Mouse (Mus musculus): Measurements from ENCODE around the gene Gm11549. TPM values are rescaled to one million over a fixed set of nuclear protein-coding genes. Genes with fewer than 3 reads are reported as not detected.
A peak's percentile ranks its signal among the peaks of the same experiment; 100 is the strongest.

Gene Gm11549
- total RNA-seq, 2 experiments from 2014 or later, result not detected

- DNase-seq (ENCODE audit: low spot score), result peak; percentile 66
These were observed 39.8 kb downstream of the Gm11549 start for GRCm38 (mm10) chr3:36481776-36482193.

- no peak for DNase-seq (ENCODE audit: low spot score)
These were observed 41.1 kb downstream of the Gm11549 start for GRCm38 (mm10) chr3:36480486-36480885.

- no peak for DNase-seq (ENCODE audit: low spot score)
These were observed 42.8 kb downstream of the Gm11549 start for GRCm38 (mm10) chr3:36478776-36479175.

GRCm38 (mm10) chr3:36476261-36477155, 45.1 kb downstream of the Gm11549 start:
- DNase-seq (ENCODE audit: low spot score), result peak; percentile 8

- DNase-seq (ENCODE audit: low spot score), result peak; percentile 99
These were observed 46.0 kb downstream of the Gm11549 start, which contains the start of the genes Anxa5 and 1810062G17Rik for GRCm38 (mm10) chr3:36475532-36476087. Gene Anxa5 (minus strand): TSS chr3:36475894. Gene 1810062G17Rik (plus strand): TSS chr3:36475937.

- DNase-seq (ENCODE audit: low spot score), result peak; percentile 61
These were observed 46.6 kb downstream of the Gm11549 start for GRCm38 (mm10) chr3:36474938-36475483.

- DNase-seq (ENCODE audit: low spot score), result no peak
These were observed 47.2 kb downstream of the Gm11549 start for GRCm38 (mm10) chr3:36474421-36474820.

- no peak for DNase-seq (ENCODE audit: low spot score)
These were observed 48.4 kb downstream of the Gm11549 start for GRCm38 (mm10) chr3:36473222-36473621.

GRCm38 (mm10) chr3:36471856-36472255, 49.8 kb downstream of the Gm11549 start:
- DNase-seq (ENCODE audit: low spot score), result no peak

GRCm38 (mm10) chr3:36468871-36469270, 52.7 kb downstream of the Gm11549 start:
- peak; percentile 64 for DNase-seq (ENCODE audit: low spot score)

- no peak for DNase-seq (ENCODE audit: low spot score)
These were observed 54.0 kb downstream of the Gm11549 start for GRCm38 (mm10) chr3:36467632-36468031.

GRCm38 (mm10) chr3:36465538-36465937, 56.1 kb downstream of the Gm11549 start:
- no peak for DNase-seq (ENCODE audit: low spot score)

Small RNA genes within 50 kb of the gene (microRNA-seq; reads per million reads assigned to microRNA genes)
- gene Mir7009, result not detected

Other genes starting within 250 kb of the Gm11549 start
- 10 to 100 TPM; 35.6 to 47.6 TPM for gene Anxa5, start 45.9 kb downstream of the Gm11549 start, total RNA-seq (2021)
- not detected for gene 1810062G17Rik, start 45.9 kb downstream of the Gm11549 start, total RNA-seq (2021)
- gene Exosc9, start 30.8 kb upstream of the Gm11549 start, total RNA-seq (2021), result 10 to 100 TPM; 15.6 to 16.5 TPM
- gene Ccna2, start 50.3 kb upstream of the Gm11549 start, total RNA-seq (2021), result not detected
- 1 to 10 TPM; 7.5 to 10.0 TPM for gene Bbs7, start 91.7 kb upstream of the Gm11549 start, total RNA-seq (2021)
- gene Trpc3, start 168.4 kb upstream of the Gm11549 start, total RNA-seq (2021), result 1 to 10 TPM; 1.4 to 2.2 TPM

All from gastrocnemius, adult 18-20 months (tissue).